ENCODE assay signal across 27 mouse cellular contexts in genomic region chr2:34219150-34219549, GRCm38 (mm10).
"Had no signal": no experiment of that assay in that cellular context is flagged by ENCODE, and none has a peak within 500 bp of the region (broad histone marks: within the 10 kb centered on the region; RNA-seq: fewer than 3 reads in every experiment).

No protein-coding gene starts in this region.

- H3K9me3 ChIP-seq: heart, embryonic 13.5 days; heart, embryonic 15.5 days; hindbrain, embryonic 13.5 days; hindbrain, embryonic 15.5 days; kidney, embryonic 15.5 days; limb, embryonic 13.5 days; limb, embryonic 15.5 days; liver, embryonic 12.5 days had no signal

- H3K4me1 ChIP-seq: heart, embryonic 13.5 days; heart, embryonic 15.5 days; kidney, embryonic 15.5 days; limb, embryonic 15.5 days; liver, embryonic 12.5 days had no signal

- H3K4me3 ChIP-seq: heart, adult 2 months; heart, embryonic 13.5 days; heart, embryonic 15.5 days; hindbrain, embryonic 13.5 days; hindbrain, embryonic 15.5 days; kidney, embryonic 15.5 days; limb, embryonic 13.5 days; limb, embryonic 15.5 days; liver, embryonic 12.5 days had no signal

- ATAC-seq: hindbrain, postnatal 0 days; intestine, embryonic 16.5 days; liver, embryonic 12.5 days had no signal

- H3K27ac ChIP-seq: heart, adult 2 months; heart, embryonic 13.5 days; heart, embryonic 15.5 days; hindbrain, embryonic 13.5 days; hindbrain, embryonic 15.5 days; hindbrain, postnatal 0 days; kidney, embryonic 15.5 days; kidney, postnatal 0 days; limb, embryonic 13.5 days; limb, embryonic 15.5 days; liver, embryonic 12.5 days; liver, embryonic 14.5 days had no signal

- H3K4me2 ChIP-seq: heart, embryonic 11.5 days; heart, embryonic 13.5 days; heart, embryonic 15.5 days; hindbrain, embryonic 13.5 days; hindbrain, embryonic 15.5 days; kidney, embryonic 15.5 days; limb, embryonic 13.5 days; limb, embryonic 15.5 days; liver, embryonic 12.5 days had no signal

- H3K36me3 ChIP-seq: heart, embryonic 13.5 days; heart, embryonic 15.5 days; hindbrain, embryonic 15.5 days; kidney, embryonic 15.5 days; limb, embryonic 13.5 days; limb, embryonic 15.5 days; liver, embryonic 12.5 days had no signal

- H3K27me3 ChIP-seq: heart, embryonic 13.5 days; heart, embryonic 15.5 days; hindbrain, embryonic 13.5 days; hindbrain, embryonic 15.5 days; kidney, embryonic 15.5 days; limb, embryonic 13.5 days; limb, embryonic 15.5 days; liver, embryonic 12.5 days had no signal

- DNase-seq: gastrocnemius, postnatal 14 days; gastrocnemius, postnatal 36 days; heart, adult 11 months; heart, adult 2 months; heart, postnatal 14 days; heart, postnatal 36 days; kidney, adult 11 months; kidney, adult 2 months; kidney, adult 9 months; kidney, postnatal 14 days; kidney, postnatal 36 days; layer of hippocampus, adult 9-11 months; layer of hippocampus, postnatal 36 days; left cerebral cortex, postnatal 4 days had no signal

- H3K9ac ChIP-seq: heart, embryonic 13.5 days; heart, embryonic 15.5 days; hindbrain, embryonic 13.5 days; hindbrain, embryonic 15.5 days; kidney, embryonic 15.5 days; limb, embryonic 13.5 days; limb, embryonic 15.5 days; liver, embryonic 12.5 days; liver, embryonic 14.5 days had no signal
